Mouse (Mus musculus) testis, adult 2 months (tissue): ENCODE results near the gene Vwa3b. TPM values are rescaled to one million over a fixed set of nuclear protein-coding genes. Genes with fewer than 3 reads are reported as not detected.

Source experiments
- H3K27ac ChIP-seq: fragments of 200-500 bp; 2 replicates; pipeline ENCODE4 v1.5.1; 2012; ENCODE audit warnings: low read depth, low read length; ENCODE audit not compliant: control insufficient read depth, insufficient read depth
- H3K27me3 ChIP-seq: fragments of 200-500 bp; 2 replicates; pipeline ENCODE4 v1.6.1; 2012; ENCODE audit warnings: mild to moderate bottlenecking, low read length, moderate library complexity; ENCODE audit not compliant: control insufficient read depth, insufficient read depth
- H3K36me3 ChIP-seq: fragments of 200-500 bp; 2 replicates; pipeline ENCODE4 v1.6.1; 2012; ENCODE audit warnings: mild to moderate bottlenecking, low read length; ENCODE audit not compliant: control insufficient read depth, insufficient read depth
- H3K4me1 ChIP-seq: fragments of 200-500 bp; 2 replicates; pipeline ENCODE4 v1.6.1; 2012; ENCODE audit warnings: low read length; ENCODE audit not compliant: control insufficient read depth, insufficient read depth
- H3K4me3 ChIP-seq: fragments of 200-500 bp; 2 replicates; pipeline ENCODE4 v1.5.1; 2012; ENCODE audit warnings: low read depth, mild to moderate bottlenecking, low read length, moderate library complexity, mixed read lengths; ENCODE audit not compliant: control insufficient read depth
- CTCF ChIP-seq: fragments of 200-500 bp; IDR thresholded peaks from 2 replicates; pipeline ENCODE4 v1.5.1; 2012; ENCODE audit warnings: low read depth, mild to moderate bottlenecking, inconsistent platforms, low read length, moderate library complexity; ENCODE audit not compliant: control insufficient read depth, insufficient read depth, insufficient replicate concordance
- POLR2A ChIP-seq: fragments of 200-500 bp; IDR thresholded peaks from 2 replicates; pipeline ENCODE4 v1.6.1; 2012; ENCODE audit warnings: low read depth, mild to moderate bottlenecking, inconsistent platforms, low read length, moderate library complexity; ENCODE audit not compliant: control insufficient read depth
- polyA plus RNA-seq: library from polyadenylated mRNA; depleted of rRNA; stranded (reverse); fragments of >200 nt; gene quantifications from 2 replicates; pipeline ENCODE4 v1.2.3, GENCODE M21; 2012

Vwa3b gene
- polyA plus RNA-seq, 1 experiment = 219 TPM

GRCm38 (mm10) chr1:37013006-37013405, 13.4 kb upstream of the Vwa3b start:
- H3K27me3 ChIP-seq = no peaks in the 10 kb centered on the region
- H3K4me1 ChIP-seq = no peaks in the 10 kb centered on the region; the same call in 1 of the 2 replicates
- no peaks in the 10 kb centered on the region for H3K36me3 ChIP-seq
- H3K4me3 ChIP-seq = no peak overlapping the region
- no peak for TF ChIP-seq CTCF
- TF ChIP-seq POLR2A = no peak
- H3K27ac ChIP-seq = no peak overlapping the region

GRCm38 (mm10) chr1:37013687-37014086, 12.7 kb upstream of the Vwa3b start:
- Histone ChIP-seq H3K36me3 (no peaks in the 10 kb centered on the region), H3K27me3 (no peaks in the 10 kb centered on the region), H3K4me1 (no peaks in the 10 kb centered on the region; the same call in 1 of the 2 replicates), H3K4me3 (no peak overlapping the region), H3K27ac (no peak overlapping the region)
- TF ChIP-seq POLR2A = no peak
- no peak for TF ChIP-seq CTCF

GRCm38 (mm10) chr1:37019017-37019416, 7.4 kb upstream of the Vwa3b start:
- H3K27me3 ChIP-seq = no peaks in the 10 kb centered on the region
- no peaks in the 10 kb centered on the region for H3K36me3 ChIP-seq
- H3K4me3 ChIP-seq = no peak overlapping the region
- no peak overlapping the region for H3K27ac ChIP-seq
- no peak for TF ChIP-seq POLR2A
- TF ChIP-seq CTCF = no peak
- H3K4me1 ChIP-seq = no peaks in the 10 kb centered on the region

GRCm38 (mm10) chr1:37022704-37023103, 3.7 kb upstream of the Vwa3b start:
- TF ChIP-seq POLR2A (no peak), CTCF (no peak)
- no peaks in the 10 kb centered on the region for H3K27me3 ChIP-seq

GRCm38 (mm10) chr1:37024736-37025135, 1.7 kb upstream of the Vwa3b start:
- Histone ChIP-seq H3K4me1 (peaks cover 4% of the 10 kb centered on the region), H3K27me3 (no peaks in the 10 kb centered on the region), H3K36me3 (no peaks in the 10 kb centered on the region), H3K27ac (peak overlapping the region; percentile 49; the same call in 1 of the 2 replicates), H3K4me3 (no peak overlapping the region)
- TF ChIP-seq POLR2A = no peak
- no peak for TF ChIP-seq CTCF

More at GRCm38 (mm10) chr1:37022704-37023103, 3.7 kb upstream of the Vwa3b start:
- no peak overlapping the region for H3K27ac ChIP-seq
- H3K4me1 ChIP-seq = no peaks in the 10 kb centered on the region
- H3K4me3 ChIP-seq = no peak overlapping the region
- no peaks in the 10 kb centered on the region for H3K36me3 ChIP-seq

GRCm38 (mm10) chr1:37025376-37025775, 1.0 kb upstream of the Vwa3b start:
- no peak for TF ChIP-seq CTCF
- Histone ChIP-seq H3K27me3 (no peaks in the 10 kb centered on the region), H3K27ac (peak overlapping the region; percentile 16; the same call in 1 of the 2 replicates), H3K4me3 (no peak overlapping the region), H3K4me1 (peaks cover 8% of the 10 kb centered on the region), H3K36me3 (no peaks in the 10 kb centered on the region)

GRCm38 (mm10) chr1:37026866-37027265, 470 bp downstream of the Vwa3b start:
- peaks cover 9% of the 10 kb centered on the region for H3K4me1 ChIP-seq
- H3K27ac ChIP-seq = no peak overlapping the region
- TF ChIP-seq POLR2A (no peak), CTCF (no peak)
- H3K36me3 ChIP-seq = no peaks in the 10 kb centered on the region
- H3K4me3 ChIP-seq = no peak overlapping the region
- H3K27me3 ChIP-seq = no peaks in the 10 kb centered on the region
